Mouse (Mus musculus): ENCODE measurements around the gene Psmd9.
"Not testable (repeated sequence)": the region's sequence is repeated elsewhere in the genome, so short reads cannot be mapped to it uniquely, and the experiment has no call there.

The Psmd9 gene

GRCm38 (mm10) chr5:123193436-123193835, 24.2 kb downstream of the Psmd9 start:
- no peak for ATAC-seq (ENCODE audit: low TSS enrichment)

GRCm38 (mm10) chr5:123194856-123195255, 25.6 kb downstream of the Psmd9 start:
- ATAC-seq (ENCODE audit: low TSS enrichment) = no peak

DNA sequence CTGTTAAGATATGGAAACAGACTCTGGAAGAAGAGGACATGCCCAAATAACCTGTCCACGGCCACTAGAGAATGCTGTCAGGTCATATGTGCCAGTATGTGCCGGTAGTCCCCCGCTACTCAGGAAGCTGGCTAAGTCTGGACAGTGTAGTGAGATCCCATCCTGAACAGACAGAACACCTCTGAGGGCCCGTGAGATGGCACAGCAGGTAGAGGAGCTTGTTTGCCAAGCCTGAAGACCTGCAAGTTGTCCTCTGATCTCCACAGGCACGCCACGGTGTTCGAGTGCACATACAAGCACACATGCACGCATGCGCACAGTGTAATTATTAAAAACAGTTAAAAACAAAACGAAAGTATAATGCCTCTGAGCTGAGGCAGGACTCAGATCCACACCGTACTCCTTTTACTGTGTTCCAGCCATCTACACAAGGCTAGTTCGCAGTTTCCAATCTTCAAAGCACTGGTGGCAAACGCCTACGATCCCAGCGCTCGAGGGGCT, 26.3 kb downstream of the Psmd9 start:
- no peak for ATAC-seq (ENCODE audit: low TSS enrichment)

GRCm38 (mm10) chr5:123196746-123197145, 27.5 kb downstream of the Psmd9 start:
- ATAC-seq (ENCODE audit: low TSS enrichment) = no peak

- ATAC-seq (ENCODE audit: low TSS enrichment) = no peak
These were observed 29.3 kb downstream of the Psmd9 start for GRCm38 (mm10) chr5:123198523-123198922.

DNA sequence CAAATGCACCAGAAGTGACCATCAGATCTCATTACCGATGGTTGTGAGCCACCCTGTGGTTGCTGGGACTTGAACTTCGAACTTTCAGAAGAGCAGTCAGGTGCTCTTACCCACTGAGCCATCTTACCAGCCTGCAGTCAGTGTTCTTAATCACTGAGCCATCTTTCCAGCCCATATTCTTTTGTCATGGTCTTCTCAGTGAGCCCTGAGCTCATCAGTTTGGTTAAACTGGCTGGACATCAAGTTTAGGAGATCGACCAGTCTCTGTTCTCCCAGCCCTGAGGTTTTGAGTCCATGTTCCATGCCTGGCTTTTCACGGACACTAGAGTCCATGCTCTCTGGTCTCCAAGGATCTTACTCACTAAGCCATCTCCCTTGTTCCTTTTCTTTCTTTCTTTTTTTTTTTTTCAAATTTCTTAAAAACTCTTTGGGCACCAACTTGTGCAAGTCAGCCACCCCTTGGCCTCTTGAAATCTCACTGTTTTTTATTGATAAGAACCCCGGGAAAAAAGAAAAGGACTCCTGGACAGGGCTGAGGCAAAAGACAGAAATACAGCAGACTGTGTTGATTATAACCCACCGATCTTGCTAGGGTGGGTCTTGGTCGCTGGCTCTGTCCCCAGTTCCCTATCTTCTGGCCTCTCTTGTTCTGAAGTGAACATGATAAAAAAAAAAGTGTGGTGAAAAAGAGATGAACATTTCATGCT, 31.8 kb downstream of the Psmd9 start:
- not testable (repeated sequence) for ATAC-seq (ENCODE audit: low TSS enrichment)

DNA sequence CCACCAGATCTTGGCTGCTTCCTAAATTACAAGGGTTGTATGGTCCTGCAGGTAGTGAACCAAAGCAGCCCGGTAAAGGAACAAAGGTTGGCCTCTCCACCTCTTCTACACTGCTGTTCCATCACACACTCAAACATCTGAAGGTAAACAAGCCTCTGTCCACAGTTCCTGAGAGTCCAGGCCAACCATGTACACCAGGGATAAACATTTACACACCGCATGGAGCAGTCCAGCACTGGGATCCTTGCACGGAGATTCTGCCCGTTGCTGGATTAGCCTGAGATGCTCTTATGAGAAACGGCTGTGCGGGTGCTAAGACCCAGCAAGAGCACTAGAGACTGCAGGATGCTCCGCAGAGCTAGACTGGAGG, 32.3 kb downstream of the Psmd9 start:
- ATAC-seq (ENCODE audit: low TSS enrichment) = no peak

GRCm38 (mm10) chr5:123201987-123202386, 32.8 kb downstream of the Psmd9 start:
- no peak for ATAC-seq (ENCODE audit: low TSS enrichment)

- ATAC-seq (ENCODE audit: low TSS enrichment) = not testable (repeated sequence)
These were observed 33.6 kb downstream of the Psmd9 start for GRCm38 (mm10) chr5:123202771-123203170.

DNA sequence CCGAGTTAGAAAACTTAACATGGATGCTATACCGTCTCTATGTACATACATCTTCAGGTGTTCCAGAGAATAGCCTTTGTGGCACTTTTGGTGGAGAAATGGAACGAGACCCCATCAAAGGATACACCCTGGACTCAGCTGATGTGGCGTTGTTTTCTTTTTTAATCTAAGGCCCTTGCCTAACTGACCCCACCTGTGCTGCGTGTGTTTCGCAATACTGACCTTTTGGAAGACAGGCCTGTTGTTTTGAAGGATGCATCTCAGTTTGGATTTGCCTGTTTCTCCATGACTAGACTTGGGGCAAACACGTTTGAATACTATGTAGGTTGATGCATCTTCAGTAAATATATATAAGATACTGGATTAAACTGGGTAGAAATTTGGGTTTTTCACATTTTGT, 34.4 kb downstream of the Psmd9 start:
- not testable (repeated sequence) for ATAC-seq (ENCODE audit: low TSS enrichment)

- not testable (repeated sequence) for ATAC-seq (ENCODE audit: low TSS enrichment)
These were observed 53.3 kb downstream of the Psmd9 start for GRCm38 (mm10) chr5:123222346-123223050.

GRCm38 (mm10) chr5:123223051-123223410, 53.8 kb downstream of the Psmd9 start:
- ATAC-seq (ENCODE audit: low TSS enrichment) = no peak

DNA sequence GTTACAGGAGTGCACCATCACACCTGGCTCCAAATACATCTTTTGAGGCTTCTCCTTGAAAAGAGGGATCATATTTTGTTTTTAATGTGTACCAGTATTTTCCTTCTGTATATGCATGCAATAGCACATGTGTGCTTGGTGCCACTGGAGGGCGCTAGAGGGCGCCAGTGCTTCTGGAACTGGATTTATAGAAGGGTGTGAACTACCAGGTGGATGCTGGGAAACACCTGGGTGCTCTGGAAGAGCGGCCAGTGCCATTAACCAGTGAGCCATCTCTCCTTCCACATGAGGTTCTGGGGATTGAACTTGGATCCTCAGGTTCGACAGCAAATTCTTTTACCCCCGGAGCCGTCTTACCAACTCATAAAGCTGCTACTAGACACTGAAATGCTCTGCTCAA, 54.6 kb downstream of the Psmd9 start:
- not testable (repeated sequence) for ATAC-seq (ENCODE audit: low TSS enrichment)

DNA sequence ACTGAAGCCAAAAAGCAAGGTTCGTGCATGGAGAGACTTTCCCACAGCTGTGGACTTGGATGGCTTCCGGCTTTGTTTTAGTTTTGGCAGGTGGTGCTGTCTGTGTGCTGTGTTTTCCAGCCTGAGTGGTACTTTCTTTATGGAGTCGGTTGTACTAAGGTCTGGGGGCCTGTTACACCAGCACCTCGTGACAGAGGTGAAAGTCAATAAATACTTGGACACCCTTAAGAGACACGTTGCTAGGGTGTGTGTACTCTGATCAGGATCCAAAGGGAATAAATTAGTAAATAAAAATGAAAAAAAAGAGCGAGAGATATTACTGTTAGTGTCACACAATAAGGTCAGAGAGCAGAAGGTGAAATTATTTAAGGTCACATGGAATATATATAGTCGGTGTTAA, 57.6 kb downstream of the Psmd9 start:
- no peak for ATAC-seq (ENCODE audit: low TSS enrichment)

DNA sequence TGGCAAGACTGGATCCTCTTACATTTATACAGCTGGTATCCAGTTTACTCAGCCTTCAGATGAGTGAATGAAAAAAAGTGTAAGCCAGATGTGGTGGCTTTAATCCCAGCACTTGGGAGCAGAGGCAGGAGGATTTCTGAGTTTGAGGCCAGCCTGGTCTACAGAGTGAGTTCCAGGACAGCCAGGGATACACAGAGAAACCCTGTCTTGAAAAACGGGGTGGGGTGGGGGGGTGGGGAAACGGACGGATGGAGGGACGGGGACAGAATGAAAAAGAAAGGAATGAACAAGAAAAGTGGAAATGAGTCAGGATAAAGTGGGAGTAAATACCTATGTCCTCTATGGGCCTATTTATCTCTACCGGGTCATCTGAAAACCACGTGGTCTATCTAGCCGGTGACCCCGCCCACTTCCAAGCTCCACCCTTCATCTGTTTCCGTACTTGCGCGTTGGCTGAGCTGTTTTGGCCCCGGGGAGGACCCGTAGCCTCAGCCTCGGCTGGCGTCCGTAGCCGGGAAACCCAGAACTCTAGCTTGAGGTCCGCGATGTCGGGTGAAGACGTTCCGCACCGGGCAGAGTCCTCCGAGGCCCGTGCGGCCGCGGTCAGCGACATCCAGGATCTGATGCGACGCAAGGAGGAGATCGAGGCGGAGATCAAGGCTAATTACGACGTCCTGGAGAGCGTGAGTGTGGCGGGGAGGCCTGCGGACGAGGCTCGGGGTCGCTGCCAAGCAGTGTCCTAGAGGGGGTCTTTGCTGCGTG, 58.7 kb downstream of the Psmd9 start:
- ATAC-seq (ENCODE audit: low TSS enrichment) = peak; percentile 73

DNA sequence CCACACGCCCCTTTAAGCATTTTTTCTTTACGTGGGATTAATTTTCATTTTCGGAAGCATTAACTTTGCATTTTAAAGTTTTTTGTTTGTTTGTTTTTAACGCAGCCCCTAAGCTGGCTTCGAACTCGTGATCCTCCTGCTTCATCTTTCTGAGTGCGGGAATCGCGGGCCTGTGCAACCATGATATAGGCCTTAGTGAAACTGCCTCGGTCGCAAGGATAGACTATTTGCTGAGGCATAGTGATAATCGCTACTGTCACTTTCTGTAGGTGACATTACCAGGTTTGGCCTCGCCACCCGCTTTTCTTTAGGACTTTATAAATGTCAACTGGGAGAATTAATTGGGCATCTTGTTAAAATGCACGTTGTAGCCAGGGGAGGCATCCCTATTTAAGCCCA, 59.3 kb downstream of the Psmd9 start:
- ATAC-seq (ENCODE audit: low TSS enrichment) = no peak

GRCm38 (mm10) chr5:123229296-123229695, 60.1 kb downstream of the Psmd9 start:
- no peak for ATAC-seq (ENCODE audit: low TSS enrichment)

GRCm38 (mm10) chr5:123232180-123232579, 63.0 kb downstream of the Psmd9 start:
- ATAC-seq (ENCODE audit: low TSS enrichment) = no peak

- no peak for ATAC-seq (ENCODE audit: low TSS enrichment)
These were observed 66.5 kb downstream of the Psmd9 start for GRCm38 (mm10) chr5:123235731-123236130.

DNA sequence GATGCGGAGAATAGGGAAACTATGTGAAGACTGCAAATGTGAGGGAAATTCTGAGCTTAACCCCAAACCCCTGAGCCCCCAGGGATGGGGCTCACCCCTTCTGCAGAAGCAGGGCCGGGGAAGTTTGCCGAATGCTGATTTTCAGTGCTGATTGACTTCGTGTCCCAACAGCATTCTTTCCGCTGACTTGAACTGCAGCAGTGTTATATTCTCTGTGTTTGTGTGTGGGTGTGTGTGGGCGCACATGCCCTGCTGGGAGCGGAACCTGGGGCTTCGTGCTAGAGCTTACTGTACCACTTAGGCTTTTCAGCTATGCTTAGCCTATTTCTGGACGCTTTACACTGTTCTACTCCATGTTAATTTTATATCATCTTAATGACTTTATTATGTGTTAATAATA, 67.2 kb downstream of the Psmd9 start:
- peak; percentile 64; the same call in 1 of the 2 replicates for ATAC-seq (ENCODE audit: low TSS enrichment)

GRCm38 (mm10) chr5:123239501-123239900, 70.3 kb downstream of the Psmd9 start:
- ATAC-seq (ENCODE audit: low TSS enrichment) = no peak

GRCm38 (mm10) chr5:123245518-123245917, 76.3 kb downstream of the Psmd9 start:
- ATAC-seq (ENCODE audit: low TSS enrichment) = peak; percentile 64; the same call in 1 of the 2 replicates

DNA sequence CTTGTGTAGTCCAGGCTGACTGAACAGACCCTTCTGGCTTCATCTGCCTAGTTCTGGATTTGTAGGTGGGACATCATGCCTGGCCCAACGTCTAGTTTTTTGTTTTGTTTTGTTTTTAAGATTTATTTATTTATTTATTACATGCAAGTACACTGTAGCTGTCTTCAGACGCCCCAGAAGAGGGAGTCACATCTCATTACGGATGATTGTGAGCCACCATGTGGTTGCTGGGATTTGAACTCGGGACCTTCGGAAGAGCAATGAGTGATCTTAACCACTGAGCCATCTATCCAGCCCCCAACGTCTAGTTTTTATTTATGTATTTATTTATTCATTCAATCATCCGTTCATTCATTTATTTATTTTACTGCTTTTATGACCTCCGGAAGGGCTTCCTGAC, 82.2 kb downstream of the Psmd9 start:
- no peak for ATAC-seq (ENCODE audit: low TSS enrichment)
